Mouse (Mus musculus): ENCODE data around the gene Diras1.

- TF ChIP-seq CTCF (IDR thresholded peaks at IDR 0.05; ENCODE audit: low read depth) = no peak
- no peak for TF ChIP-seq EP300 (IDR thresholded peaks at IDR 0.05; ENCODE audit: low read depth)
Observed at GRCm38 (mm10) chr10:80982381-80982780, 43.1 kb downstream of the Diras1 start.

All from heart, postnatal 0 days (tissue).